Mouse (Mus musculus) limb, embryonic 13.5 days (tissue): ENCODE measurements at regions not wholly inside any gene's neighbourhood (a gene's known extent, or its start where the extent isn't known, plus 50 kb on each side); places are given as distances from the start of the nearest gene placed in this dataset.

Experiments
- ATAC-seq: fragments of 200-750 bp; cut with Nextera tagmentation; 2 replicates; pipeline ENCODE4 v1.8.0; 2017; ENCODE audit warnings: low read depth, moderate number of reproducible peaks, moderate TSS enrichment; ENCODE audit not compliant: low FRiP score
- H3K27ac ChIP-seq: fragments of 300-500 bp; sonication (generic); 2 replicates; pipeline ENCODE4 v1.5.1; 2015; ENCODE audit warnings: inconsistent platforms, mild to moderate bottlenecking, moderate library complexity
- H3K27me3 ChIP-seq: fragments of 300-500 bp; sonication (generic); 2 replicates; pipeline ENCODE4 v1.6.1; 2015; ENCODE audit warnings: mild to moderate bottlenecking, inconsistent platforms
- H3K36me3 ChIP-seq: fragments of 300-500 bp; sonication (generic); 2 replicates; pipeline ENCODE4 v1.6.1; 2015; ENCODE audit warnings: inconsistent platforms, mild to moderate bottlenecking, moderate library complexity
- H3K4me1 ChIP-seq: fragments of 300-500 bp; sonication (generic); 2 replicates; pipeline ENCODE4 v1.6.1; 2015; ENCODE audit warnings: inconsistent platforms
- H3K4me2 ChIP-seq: fragments of 300-500 bp; sonication (generic); replicated peaks from 2 replicates; pipeline ENCODE4 v1.6.1; 2015; ENCODE audit warnings: inconsistent platforms, mild to moderate bottlenecking, moderate library complexity
- H3K4me3 ChIP-seq: fragments of 300-500 bp; sonication (generic); 2 replicates; pipeline ENCODE4 v1.5.1; 2015; ENCODE audit warnings: moderate library complexity, mild to moderate bottlenecking, inconsistent platforms
- H3K9ac ChIP-seq: fragments of 300-500 bp; sonication (generic); 2 replicates; pipeline ENCODE4 v1.6.1; 2015; ENCODE audit warnings: mild to moderate bottlenecking, inconsistent platforms
- H3K9me3 ChIP-seq: fragments of 300-500 bp; sonication (generic); 2 replicates; pipeline ENCODE4 v1.6.1; 2016; ENCODE audit warnings: inconsistent platforms
- WGBS: fragments of 180-500 bp; shearing (Covaris S2); methylation state at CpG from one replicate; pipeline ENCODE4 v1.1.7; 2015; 5-methylcytosine and 5-hydroxymethylcytosine counted together

- H3K27ac ChIP-seq: no peak overlapping the region
- 73% methylated on average over 3 of the region's 3 CpGs for WGBS
- no peaks in the 10 kb centered on the region for H3K27me3 ChIP-seq
- H3K9me3 ChIP-seq: no peaks in the 10 kb centered on the region
- peaks cover 4% of the 10 kb centered on the region; the same call in 1 of the 2 replicates for H3K4me1 ChIP-seq
- H3K36me3 ChIP-seq: no peaks in the 10 kb centered on the region
- no peak overlapping the region for H3K4me3 ChIP-seq
- H3K4me2 ChIP-seq: no peak overlapping the region
- no peak overlapping the region for H3K9ac ChIP-seq
- ATAC-seq: no peak
Measured at GRCm38 (mm10) chr8:86353816-86354215, 226.7 kb downstream of the Abcc12 start.

- peaks cover 7% of the 10 kb centered on the region; the same call in 1 of the 2 replicates for H3K9me3 ChIP-seq
- no peak overlapping the region for H3K27ac ChIP-seq
- no peak overlapping the region for H3K9ac ChIP-seq
- peaks cover 4% of the 10 kb centered on the region; the same call in 1 of the 2 replicates for H3K4me1 ChIP-seq
- H3K27me3 ChIP-seq: no peaks in the 10 kb centered on the region
- no peak overlapping the region for H3K4me3 ChIP-seq
- WGBS: 72% methylated on average over 7 of the region's 7 CpGs
- ATAC-seq: no peak
- H3K4me2 ChIP-seq: no peak overlapping the region
- H3K36me3 ChIP-seq: no peaks in the 10 kb centered on the region
Measured at GRCm38 (mm10) chr8:86351545-86352190, 228.8 kb downstream of the Abcc12 start.

- no peaks in the 10 kb centered on the region for H3K4me1 ChIP-seq
- no peak overlapping the region for H3K27ac ChIP-seq
- H3K4me3 ChIP-seq: no peak overlapping the region
- no peaks in the 10 kb centered on the region for H3K36me3 ChIP-seq
- no peak overlapping the region for H3K4me2 ChIP-seq
- H3K9ac ChIP-seq: no peak overlapping the region
- H3K9me3 ChIP-seq: peaks cover 7% of the 10 kb centered on the region; the same call in 1 of the 2 replicates
- ATAC-seq: no peak
- 88% methylated on average over 2 of the region's 2 CpGs for WGBS
- H3K27me3 ChIP-seq: no peaks in the 10 kb centered on the region
Measured at GRCm38 (mm10) chr8:86350128-86350527, 230.4 kb downstream of the Abcc12 start.

DNA sequence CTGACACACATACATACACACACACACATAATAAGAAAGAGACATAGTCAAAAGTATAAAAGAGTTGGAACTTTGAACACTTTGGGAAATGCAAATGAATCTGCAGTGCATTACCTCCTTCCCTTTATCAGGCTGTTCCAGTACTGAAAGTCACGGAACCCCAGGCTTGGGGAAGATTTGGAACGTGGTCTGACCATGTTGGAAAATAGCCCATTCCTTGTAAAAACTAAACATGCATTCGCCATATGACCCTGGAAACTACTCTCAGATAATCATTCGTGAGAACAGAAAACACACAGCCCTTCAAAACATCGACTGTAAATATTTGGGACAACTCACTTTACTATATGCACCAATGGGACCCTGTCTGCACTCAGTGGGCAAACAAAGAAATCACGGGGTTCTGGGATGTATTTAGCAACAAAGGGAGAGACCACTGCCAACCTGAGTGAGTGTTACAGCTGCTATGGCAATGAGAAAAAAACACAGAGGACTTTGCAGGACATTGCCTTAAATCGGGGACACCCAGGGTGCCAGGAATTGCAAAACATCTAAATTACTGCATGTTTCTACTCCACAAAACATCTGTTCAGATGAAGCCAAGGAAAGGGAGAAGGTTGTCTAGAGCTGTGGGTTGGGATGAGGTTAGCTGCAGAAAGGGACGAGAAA is 238.3 kb downstream of the Abcc12 start:
- H3K4me2 ChIP-seq: no peak overlapping the region
- no peak for ATAC-seq
- H3K4me1 ChIP-seq: peaks cover 8% of the 10 kb centered on the region
- no peak overlapping the region for H3K9ac ChIP-seq
- no peaks in the 10 kb centered on the region for H3K36me3 ChIP-seq
- H3K27ac ChIP-seq: no peak overlapping the region
- no peaks in the 10 kb centered on the region for H3K27me3 ChIP-seq
- H3K4me3 ChIP-seq: no peak overlapping the region
- WGBS: 36% methylated on average over 8 of the region's 8 CpGs
- no peaks in the 10 kb centered on the region for H3K9me3 ChIP-seq

DNA sequence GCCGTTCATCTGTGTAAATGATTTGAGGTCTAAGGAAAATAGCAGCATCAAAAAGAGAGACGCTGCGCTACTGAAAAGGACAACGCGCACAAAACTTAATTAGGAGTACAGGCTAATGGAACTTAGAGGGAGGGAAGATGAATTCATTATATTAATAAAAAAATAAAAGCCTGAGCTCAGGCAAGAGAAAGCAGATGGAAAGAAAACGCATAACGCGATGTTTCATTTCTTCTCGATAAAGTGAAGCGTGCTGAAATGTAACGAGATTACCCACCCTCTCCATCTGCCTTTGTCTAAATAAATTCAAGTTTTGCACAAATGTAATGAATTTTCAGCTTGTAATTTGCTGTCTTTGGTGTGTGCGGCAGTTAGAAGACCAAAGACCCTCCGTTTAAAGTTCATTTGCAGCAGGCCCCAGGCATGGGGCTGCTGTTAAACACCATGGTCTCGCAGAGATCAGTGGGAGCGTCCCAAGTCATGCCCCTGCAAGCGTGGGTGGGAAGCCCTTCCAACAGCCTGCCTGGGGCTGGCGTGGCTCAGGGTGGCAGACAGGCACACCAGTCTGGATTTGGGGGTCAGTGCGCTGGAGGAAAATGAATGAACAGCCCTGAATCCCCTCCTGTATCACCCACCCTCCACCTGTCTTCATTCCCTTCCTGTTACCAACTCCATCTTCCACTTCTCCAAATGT is 241.8 kb downstream of the Abcc12 start:
- Histone ChIP-seq H3K9me3 (no peaks in the 10 kb centered on the region), H3K4me1 (peaks cover 8% of the 10 kb centered on the region), H3K9ac (no peak overlapping the region), H3K27me3 (no peaks in the 10 kb centered on the region), H3K36me3 (no peaks in the 10 kb centered on the region), H3K27ac (no peak overlapping the region), H3K4me2 (no peak overlapping the region), H3K4me3 (no peak overlapping the region)
- 84% methylated on average over 18 of the region's 18 CpGs for WGBS
- no peak for ATAC-seq

- H3K9ac ChIP-seq: no peak overlapping the region
- H3K27ac ChIP-seq: no peak overlapping the region
- H3K27me3 ChIP-seq: no peaks in the 10 kb centered on the region
- H3K4me3 ChIP-seq: no peak overlapping the region
- H3K4me2 ChIP-seq: no peak overlapping the region
- no peaks in the 10 kb centered on the region for H3K9me3 ChIP-seq
- H3K36me3 ChIP-seq: no peaks in the 10 kb centered on the region
- no peak for ATAC-seq
- WGBS: 81% methylated on average over 6 of the region's 6 CpGs
- H3K4me1 ChIP-seq: 0 out of 2 replicates have a peak, but pooled peaks cover 3% of the 10 kb centered on the region
Measured at GRCm38 (mm10) chr8:86331383-86331782, 249.1 kb downstream of the Abcc12 start.

DNA sequence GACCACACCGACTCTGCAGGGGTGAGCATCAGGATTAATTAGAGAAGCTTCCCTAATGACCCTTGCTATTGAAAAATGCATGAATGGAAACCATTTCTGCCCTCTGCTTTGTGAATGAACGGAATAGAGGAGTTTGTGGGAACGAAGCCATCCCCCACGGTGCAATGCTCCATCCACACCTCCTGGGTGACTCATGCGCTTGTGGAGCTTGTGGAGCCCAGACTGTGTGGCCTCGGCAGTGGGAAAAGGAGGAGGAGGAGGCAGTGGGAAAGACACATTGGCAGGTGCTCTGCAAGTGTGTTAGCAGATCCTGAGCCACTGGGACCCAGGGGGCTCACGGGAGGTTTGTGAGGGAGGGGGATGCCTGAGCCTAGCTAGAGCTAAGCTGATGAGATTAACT is 251.9 kb downstream of the Abcc12 start:
- H3K4me3 ChIP-seq: no peak overlapping the region

DNA sequence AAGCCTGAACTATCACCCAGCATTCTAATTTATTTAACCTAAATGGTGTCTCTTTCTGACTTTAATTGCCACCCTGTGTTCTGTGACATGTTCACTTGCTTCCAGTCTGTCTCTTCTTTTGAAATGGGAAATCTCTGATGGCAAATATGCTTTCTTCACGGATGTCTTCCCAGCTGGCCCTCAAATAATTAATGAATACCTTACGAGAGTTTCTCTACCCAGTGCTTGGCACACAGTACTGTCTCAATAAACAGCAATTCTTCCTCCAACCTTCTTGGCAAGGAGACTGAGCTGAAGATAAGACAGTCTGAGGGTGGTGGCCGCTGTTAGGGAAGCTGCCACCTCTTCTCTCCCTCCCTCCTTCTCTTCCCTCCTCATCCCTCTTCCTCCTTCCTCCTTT is 252.5 kb downstream of the Abcc12 start:
- 87% methylated on average over 3 of the region's 3 CpGs for WGBS
- ATAC-seq: no peak

More for the DNA sequence above, 251.9 kb downstream of the Abcc12 start:
- no peak overlapping the region for H3K9ac ChIP-seq
- H3K4me1 ChIP-seq: 0 out of 2 replicates have a peak, but pooled peaks cover 3% of the 10 kb centered on the region
- no peaks in the 10 kb centered on the region for H3K9me3 ChIP-seq
- H3K4me2 ChIP-seq: no peak overlapping the region
- H3K27me3 ChIP-seq: no peaks in the 10 kb centered on the region
- H3K36me3 ChIP-seq: no peaks in the 10 kb centered on the region
- WGBS: 54% methylated on average over 7 of the region's 7 CpGs
- H3K27ac ChIP-seq: no peak overlapping the region
- ATAC-seq: no peak

DNA sequence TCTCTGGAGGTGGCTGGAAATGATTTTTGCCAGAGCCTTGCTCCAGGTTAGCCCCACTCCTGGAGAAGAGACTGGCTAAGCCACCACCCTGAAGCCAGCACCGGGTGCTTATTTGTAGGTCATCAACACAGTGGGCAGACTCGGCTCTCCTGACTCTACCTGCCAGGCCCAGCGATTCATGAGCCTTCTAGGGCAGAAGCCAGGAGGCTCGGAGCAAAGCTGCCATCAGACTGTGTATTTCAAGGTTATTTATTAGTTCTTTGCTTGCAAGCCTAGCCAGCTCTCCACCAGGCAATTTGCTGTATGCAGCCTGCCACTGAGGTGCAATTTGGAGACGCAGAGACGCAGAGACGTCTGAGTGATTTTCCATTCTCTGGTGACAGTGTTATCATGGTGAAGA is 255.4 kb downstream of the Abcc12 start:
- ATAC-seq: no peak
- Histone ChIP-seq H3K27me3 (no peaks in the 10 kb centered on the region), H3K9ac (no peak overlapping the region), H3K4me3 (no peak overlapping the region), H3K4me1 (0 out of 2 replicates have a peak, but pooled peaks cover 3% of the 10 kb centered on the region), H3K4me2 (no peak overlapping the region), H3K27ac (no peak overlapping the region), H3K9me3 (no peaks in the 10 kb centered on the region), H3K36me3 (no peaks in the 10 kb centered on the region)
- 58% methylated on average over 7 of the region's 7 CpGs for WGBS

More for the DNA sequence above, 252.5 kb downstream of the Abcc12 start:
- Histone ChIP-seq H3K9ac (no peak overlapping the region), H3K9me3 (no peaks in the 10 kb centered on the region), H3K4me1 (0 out of 2 replicates have a peak, but pooled peaks cover 3% of the 10 kb centered on the region), H3K36me3 (no peaks in the 10 kb centered on the region), H3K4me3 (no peak overlapping the region), H3K27me3 (no peaks in the 10 kb centered on the region), H3K27ac (no peak overlapping the region), H3K4me2 (no peak overlapping the region)

- ATAC-seq: no peak
- H3K9ac ChIP-seq: no peak overlapping the region
- H3K27me3 ChIP-seq: no peaks in the 10 kb centered on the region
- 65% methylated on average over 4 of the region's 4 CpGs for WGBS
- no peaks in the 10 kb centered on the region for H3K9me3 ChIP-seq
- H3K4me1 ChIP-seq: 0 out of 2 replicates have a peak, but pooled peaks cover 3% of the 10 kb centered on the region
- no peak overlapping the region for H3K4me3 ChIP-seq
- H3K27ac ChIP-seq: no peak overlapping the region
- H3K4me2 ChIP-seq: no peak overlapping the region
- H3K36me3 ChIP-seq: no peaks in the 10 kb centered on the region
Measured at GRCm38 (mm10) chr8:86324542-86324941, 255.9 kb downstream of the Abcc12 start.

DNA sequence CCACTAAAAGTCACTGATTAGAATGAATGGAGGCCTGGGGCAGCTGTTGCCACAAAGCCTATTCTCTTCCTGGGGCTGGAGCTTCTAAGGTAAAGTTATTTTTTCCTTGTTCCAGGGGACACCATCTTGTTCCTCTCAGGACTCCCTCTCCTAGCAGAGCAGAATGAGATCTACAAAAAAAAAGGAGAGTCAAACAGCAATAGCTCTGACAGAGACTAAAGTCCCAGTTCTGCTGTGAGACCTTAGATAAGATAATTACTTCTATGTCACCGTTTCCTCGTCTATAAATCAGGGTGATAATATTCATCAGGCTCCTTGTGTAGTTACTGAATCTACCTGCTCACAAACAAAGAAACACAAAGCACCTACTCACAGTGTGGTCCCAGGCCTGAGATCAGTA is 256.7 kb downstream of the Abcc12 start:
- Histone ChIP-seq H3K27ac (no peak overlapping the region), H3K9me3 (no peaks in the 10 kb centered on the region), H3K9ac (no peak overlapping the region), H3K4me3 (no peak overlapping the region), H3K36me3 (no peaks in the 10 kb centered on the region), H3K4me2 (no peak overlapping the region), H3K27me3 (no peaks in the 10 kb centered on the region), H3K4me1 (0 out of 2 replicates have a peak, but pooled peaks cover 2% of the 10 kb centered on the region)
- 76% methylated on average over 2 of the region's 2 CpGs for WGBS
- ATAC-seq: no peak

- H3K36me3 ChIP-seq: no peaks in the 10 kb centered on the region
- H3K4me2 ChIP-seq: no peak overlapping the region
- no peak overlapping the region for H3K9ac ChIP-seq
- H3K9me3 ChIP-seq: no peaks in the 10 kb centered on the region
- 83% methylated on average over 1 of the region's 1 CpGs for WGBS
- H3K4me1 ChIP-seq: no peaks in the 10 kb centered on the region
- no peak overlapping the region for H3K27ac ChIP-seq
- no peak overlapping the region for H3K4me3 ChIP-seq
- no peak for ATAC-seq
- no peaks in the 10 kb centered on the region for H3K27me3 ChIP-seq
Measured at GRCm38 (mm10) chr8:86322494-86322893, 258.0 kb downstream of the Abcc12 start.
